Mouse (Mus musculus): ENCODE data around the gene Disc1. TPM values are rescaled to one million over a fixed set of nuclear protein-coding genes. Genes with fewer than 3 reads are reported as not detected.

The Disc1 gene
- polyA plus RNA-seq, 1 experiment, result 0.12 TPM

DNA sequence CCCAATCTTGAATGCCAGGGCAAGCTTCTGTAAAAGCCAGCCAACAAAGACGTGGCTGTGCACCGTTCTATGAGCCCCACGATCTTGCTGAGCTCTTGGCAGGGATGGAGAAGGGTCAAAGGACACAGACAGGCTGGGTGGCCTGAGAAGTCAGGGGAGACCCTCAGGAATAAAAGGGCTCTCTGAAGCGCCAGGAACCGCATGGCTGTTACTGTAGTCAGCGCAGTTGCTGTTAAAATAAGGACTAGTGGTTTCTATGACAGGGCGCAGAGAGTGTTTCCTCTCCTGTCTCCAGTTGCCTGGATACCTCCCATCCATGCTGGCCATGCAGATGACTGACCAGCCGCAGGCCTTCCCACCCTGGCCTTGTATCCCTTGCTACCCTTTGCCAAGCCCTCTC, 231.4 kb downstream of the Disc1 start:
- no peak overlapping the region for H3K4me3 ChIP-seq (ENCODE audit: insufficient read depth, poor library complexity, severe bottlenecking)
- TF ChIP-seq MYOG (IDR thresholded peaks at IDR 0.05; ENCODE audit: control insufficient read depth, extremely low read depth, insufficient read length) (no peak), MYOD1 (IDR thresholded peaks at IDR 0.05; ENCODE audit: control insufficient read depth, insufficient read length, low read depth) (no peak), MAX (IDR thresholded peaks at IDR 0.05) (no peak), USF1 (IDR thresholded peaks at IDR 0.05; ENCODE audit: low read depth) (no peak), CTCF (IDR thresholded peaks at IDR 0.05; ENCODE audit: control insufficient read depth, insufficient read depth, insufficient read length) (no peak), FOSL1 (IDR thresholded peaks at IDR 0.05; ENCODE audit: insufficient read depth, low read length, poor library complexity, severe bottlenecking) (no peak), CEBPB (IDR thresholded peaks at IDR 0.05; ENCODE audit: low read depth) (no peak)
- H3K79me2 ChIP-seq (ENCODE audit: control insufficient read depth, insufficient read depth), result peaks cover 6% of the 10 kb centered on the region
- no peaks in the 10 kb centered on the region for H3K27me3 ChIP-seq (ENCODE audit: control insufficient read depth, insufficient read depth, insufficient read length)
- H3ac ChIP-seq (ENCODE audit: control insufficient read depth, insufficient read length, low read depth), result no peak overlapping the region
- H3K36me3 ChIP-seq (ENCODE audit: control insufficient read depth, insufficient read depth), result no peaks in the 10 kb centered on the region
- no peaks in the 10 kb centered on the region for H3K79me3 ChIP-seq (ENCODE audit: low read depth)

GRCm38 (mm10) chr8:125285966-125286681, 232.1 kb downstream of the Disc1 start:
- peak; percentile 70 for TF ChIP-seq MAX (IDR thresholded peaks at IDR 0.05)
- TF ChIP-seq FOSL1 (IDR thresholded peaks at IDR 0.05; ENCODE audit: insufficient read depth, low read length, poor library complexity, severe bottlenecking), result no peak
- no peak for TF ChIP-seq CEBPB (IDR thresholded peaks at IDR 0.05; ENCODE audit: low read depth)
- TF ChIP-seq MYOD1 (IDR thresholded peaks at IDR 0.05; ENCODE audit: control insufficient read depth, insufficient read length, low read depth), result no peak
- TF ChIP-seq USF1 (IDR thresholded peaks at IDR 0.05; ENCODE audit: low read depth), result peak; percentile 20
- no peak for TF ChIP-seq CTCF (IDR thresholded peaks at IDR 0.05; ENCODE audit: control insufficient read depth, insufficient read depth, insufficient read length)
- no peak for TF ChIP-seq MYOG (IDR thresholded peaks at IDR 0.05; ENCODE audit: control insufficient read depth, extremely low read depth, insufficient read length)
- no peaks in the 10 kb centered on the region for H3K36me3 ChIP-seq (ENCODE audit: control insufficient read depth, insufficient read depth)
- no peaks in the 10 kb centered on the region for H3K79me3 ChIP-seq (ENCODE audit: low read depth)
- peak overlapping the region; percentile 53 for H3ac ChIP-seq (ENCODE audit: control insufficient read depth, insufficient read length, low read depth)
- peak overlapping the region; percentile 12 for H3K4me3 ChIP-seq (ENCODE audit: insufficient read depth, poor library complexity, severe bottlenecking)
- no peaks in the 10 kb centered on the region for H3K27me3 ChIP-seq (ENCODE audit: control insufficient read depth, insufficient read depth, insufficient read length)
- H3K79me2 ChIP-seq (ENCODE audit: control insufficient read depth, insufficient read depth), result peaks cover 6% of the 10 kb centered on the region

DNA sequence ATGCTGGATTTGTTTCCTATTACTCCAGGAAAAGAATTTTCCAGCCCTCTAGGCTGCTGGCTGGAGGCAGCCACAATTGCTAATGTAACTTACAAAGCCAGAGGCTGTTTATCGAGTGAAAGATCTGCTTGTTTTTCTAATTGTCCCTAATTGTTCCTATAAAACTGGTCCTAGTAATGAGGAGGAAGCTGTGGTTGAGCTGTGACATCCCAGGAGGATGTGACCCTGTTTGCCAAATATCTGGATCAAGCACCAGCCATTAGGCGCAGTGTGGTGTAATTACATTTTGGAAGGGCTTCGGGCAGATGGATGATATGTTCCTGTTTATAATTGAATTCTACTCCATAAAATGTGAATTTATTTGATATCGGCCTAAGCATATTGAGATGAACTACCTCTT, 233.3 kb downstream of the Disc1 start:
- peaks cover 6% of the 10 kb centered on the region for H3K79me2 ChIP-seq (ENCODE audit: control insufficient read depth, insufficient read depth)
- H3K36me3 ChIP-seq (ENCODE audit: control insufficient read depth, insufficient read depth), result no peaks in the 10 kb centered on the region
- TF ChIP-seq FOSL1 (IDR thresholded peaks at IDR 0.05; ENCODE audit: insufficient read depth, low read length, poor library complexity, severe bottlenecking) (no peak), CTCF (IDR thresholded peaks at IDR 0.05; ENCODE audit: control insufficient read depth, insufficient read depth, insufficient read length) (no peak), MYOG (IDR thresholded peaks at IDR 0.05; ENCODE audit: control insufficient read depth, extremely low read depth, insufficient read length) (no peak), MAX (IDR thresholded peaks at IDR 0.05) (no peak), CEBPB (IDR thresholded peaks at IDR 0.05; ENCODE audit: low read depth) (no peak), MYOD1 (IDR thresholded peaks at IDR 0.05; ENCODE audit: control insufficient read depth, insufficient read length, low read depth) (no peak), USF1 (IDR thresholded peaks at IDR 0.05; ENCODE audit: low read depth) (no peak)
- H3K27me3 ChIP-seq (ENCODE audit: control insufficient read depth, insufficient read depth, insufficient read length), result no peaks in the 10 kb centered on the region
- peak overlapping the region; percentile 12 for H3K4me3 ChIP-seq (ENCODE audit: insufficient read depth, poor library complexity, severe bottlenecking)
- no peak overlapping the region for H3ac ChIP-seq (ENCODE audit: control insufficient read depth, insufficient read length, low read depth)
- H3K79me3 ChIP-seq (ENCODE audit: low read depth), result no peaks in the 10 kb centered on the region

DNA sequence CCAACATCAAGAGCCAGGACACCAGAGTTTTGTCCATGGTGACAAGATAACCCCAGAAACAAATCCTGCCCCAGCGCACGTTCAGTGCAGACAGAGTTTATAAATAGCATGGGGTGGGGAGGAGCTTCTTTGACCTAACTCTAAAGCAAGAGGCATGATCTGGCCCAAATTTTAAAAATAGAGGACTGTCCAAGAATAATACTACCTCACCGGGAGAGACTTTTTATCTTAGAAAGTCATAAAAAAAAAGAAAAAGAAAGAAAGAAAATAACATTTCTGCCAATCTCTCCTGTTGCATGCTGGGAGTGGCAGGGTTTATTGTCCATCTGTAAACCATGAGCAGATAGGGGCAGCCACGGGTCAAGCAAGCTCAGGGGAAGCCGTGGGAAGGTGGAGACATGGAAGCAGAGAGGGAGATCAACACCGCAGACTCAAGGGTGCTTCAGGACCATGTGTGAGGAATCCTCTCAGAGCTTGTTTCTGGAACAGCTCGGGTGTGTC, 233.9 kb downstream of the Disc1 start:
- Histone ChIP-seq H3K79me2 (ENCODE audit: control insufficient read depth, insufficient read depth) (peaks cover 6% of the 10 kb centered on the region), H3K79me3 (ENCODE audit: low read depth) (no peaks in the 10 kb centered on the region), H3K4me3 (ENCODE audit: insufficient read depth, poor library complexity, severe bottlenecking) (no peak overlapping the region), H3K27me3 (ENCODE audit: control insufficient read depth, insufficient read depth, insufficient read length) (no peaks in the 10 kb centered on the region), H3K36me3 (ENCODE audit: control insufficient read depth, insufficient read depth) (no peaks in the 10 kb centered on the region), H3ac (ENCODE audit: control insufficient read depth, insufficient read length, low read depth) (no peak overlapping the region)
- TF ChIP-seq USF1 (IDR thresholded peaks at IDR 0.05; ENCODE audit: low read depth), result no peak
- no peak for TF ChIP-seq MYOD1 (IDR thresholded peaks at IDR 0.05; ENCODE audit: control insufficient read depth, insufficient read length, low read depth)
- TF ChIP-seq MAX (IDR thresholded peaks at IDR 0.05), result no peak
- no peak for TF ChIP-seq MYOG (IDR thresholded peaks at IDR 0.05; ENCODE audit: control insufficient read depth, extremely low read depth, insufficient read length)
- TF ChIP-seq CEBPB (IDR thresholded peaks at IDR 0.05; ENCODE audit: low read depth), result no peak
- TF ChIP-seq CTCF (IDR thresholded peaks at IDR 0.05; ENCODE audit: control insufficient read depth, insufficient read depth, insufficient read length), result no peak
- TF ChIP-seq FOSL1 (IDR thresholded peaks at IDR 0.05; ENCODE audit: insufficient read depth, low read length, poor library complexity, severe bottlenecking), result no peak

DNA sequence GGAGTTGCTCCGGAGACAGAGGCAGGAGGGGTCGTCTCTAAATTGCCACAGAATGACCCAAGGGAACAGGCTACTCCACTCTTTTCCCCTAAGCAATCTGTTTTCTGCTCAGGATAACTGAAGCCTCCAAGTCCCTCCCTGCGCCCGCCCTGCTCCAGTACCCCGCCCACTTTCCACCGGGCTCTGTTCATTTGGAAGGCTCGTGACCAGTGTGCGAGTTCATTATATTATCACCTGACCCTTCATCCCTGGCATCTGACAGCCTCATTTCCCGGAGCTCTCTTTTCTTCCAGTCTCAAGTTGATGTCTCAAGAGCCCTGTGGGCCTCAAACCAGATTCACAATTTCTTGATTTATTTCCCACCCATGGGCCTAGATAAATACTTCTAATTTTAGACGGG, 237.5 kb downstream of the Disc1 start:
- no peak for TF ChIP-seq USF1 (IDR thresholded peaks at IDR 0.05; ENCODE audit: low read depth)
- no peak for TF ChIP-seq CEBPB (IDR thresholded peaks at IDR 0.05; ENCODE audit: low read depth)
- no peak for TF ChIP-seq CTCF (IDR thresholded peaks at IDR 0.05; ENCODE audit: control insufficient read depth, insufficient read depth, insufficient read length)
- TF ChIP-seq MYOG (IDR thresholded peaks at IDR 0.05; ENCODE audit: control insufficient read depth, extremely low read depth, insufficient read length), result no peak
- no peak for TF ChIP-seq FOSL1 (IDR thresholded peaks at IDR 0.05; ENCODE audit: insufficient read depth, low read length, poor library complexity, severe bottlenecking)
- TF ChIP-seq MYOD1 (IDR thresholded peaks at IDR 0.05; ENCODE audit: control insufficient read depth, insufficient read length, low read depth), result no peak
- TF ChIP-seq MAX (IDR thresholded peaks at IDR 0.05), result no peak
- Histone ChIP-seq H3ac (ENCODE audit: control insufficient read depth, insufficient read length, low read depth) (no peak overlapping the region), H3K27me3 (ENCODE audit: control insufficient read depth, insufficient read depth, insufficient read length) (no peaks in the 10 kb centered on the region), H3K79me2 (ENCODE audit: control insufficient read depth, insufficient read depth) (peaks cover 6% of the 10 kb centered on the region), H3K36me3 (ENCODE audit: control insufficient read depth, insufficient read depth) (no peaks in the 10 kb centered on the region), H3K79me3 (ENCODE audit: low read depth) (no peaks in the 10 kb centered on the region), H3K4me3 (ENCODE audit: insufficient read depth, poor library complexity, severe bottlenecking) (no peak overlapping the region)
